Mouse (Mus musculus): ENCODE results near the gene Ppp1r12a.

DNA sequence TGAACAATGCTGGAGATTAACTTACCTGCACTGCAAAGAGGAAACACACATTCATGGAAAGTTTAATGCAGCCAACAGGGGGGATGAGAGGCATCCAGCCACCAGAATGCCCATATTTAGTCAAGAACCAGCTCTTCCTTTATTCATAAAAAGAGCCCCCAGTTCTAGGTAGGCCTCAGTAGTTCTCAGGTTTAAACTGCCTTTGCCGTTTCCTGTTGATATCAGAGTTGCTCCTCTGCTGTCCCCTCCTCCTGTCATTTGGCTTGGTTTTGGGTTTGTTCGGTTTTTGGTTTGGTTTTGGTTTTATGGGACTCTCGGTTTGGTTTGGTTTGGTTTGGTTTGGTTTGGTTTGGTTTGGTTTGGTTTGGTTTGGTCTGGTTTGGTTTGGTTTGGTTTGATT is 32.8 kb upstream of the Ppp1r12a start:
- TF ChIP-seq GATA1 (IDR thresholded peaks at IDR 0.05; ENCODE audit: low read length) (no peak), TAL1 (IDR thresholded peaks at IDR 0.05; ENCODE audit: low read length) (no peak)

All from erythroblast, embryonic 14.5 days (primary cell).